Mouse (Mus musculus): ENCODE measurements at regions not wholly inside any gene's neighbourhood (a gene's known extent, or its start where the extent isn't known, plus 50 kb on each side); places are given as distances from the start of the nearest gene placed in this dataset.

DNA sequence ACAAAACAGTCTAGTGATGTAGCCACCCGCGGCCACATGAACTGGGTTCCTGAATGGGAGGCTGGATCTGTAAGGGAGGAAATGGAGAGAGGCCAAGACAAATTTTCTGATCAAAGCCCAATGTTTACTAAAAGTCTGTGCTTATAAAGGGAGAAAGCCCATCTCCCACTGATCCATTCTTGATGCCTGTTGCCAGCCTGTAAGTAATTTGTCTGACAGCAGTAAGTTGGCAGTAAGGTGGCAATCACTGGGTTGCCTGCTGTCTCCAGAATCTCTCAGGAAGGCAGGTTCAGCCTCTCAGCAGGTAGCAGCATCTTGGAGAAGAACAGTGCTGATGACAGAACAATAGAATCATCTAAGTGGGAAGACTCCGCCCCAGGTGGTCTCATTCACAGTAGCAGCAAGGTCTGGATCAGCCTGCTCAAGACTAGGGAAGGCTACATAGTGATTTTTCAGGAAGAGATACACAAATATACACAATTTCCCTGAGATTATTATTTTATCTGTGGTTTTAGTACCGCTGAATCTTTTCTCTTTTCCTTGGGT lies 327.9 kb downstream of the Impad1 start:
- TF ChIP-seq ZNF384 (IDR thresholded peaks at IDR 0.05; ENCODE audit: low read depth, low read length) (no peak), ZC3H11A (IDR thresholded peaks at IDR 0.05; ENCODE audit: borderline replicate concordance, low read depth, low read length) (no peak), CHD2 (IDR thresholded peaks at IDR 0.05; ENCODE audit: low read depth, low read length) (no peak), HCFC1 (IDR thresholded peaks at IDR 0.05; ENCODE audit: borderline replicate concordance, insufficient read depth, low read length) (no peak), MAFK (IDR thresholded peaks at IDR 0.05; ENCODE audit: insufficient read depth, low read depth, low read length) (no peak)

Data from ES-E14 (cell line).